Mouse (Mus musculus): ENCODE measurements around the gene Atp2b4. TPM values are rescaled to one million over a fixed set of nuclear protein-coding genes. Genes with fewer than 3 reads are reported as not detected.

Atp2b4 gene
- polyA plus RNA-seq, 1 experiment from 2014 or later, result 13.4 TPM

GRCm38 (mm10) chr1:133718786-133719185 lies 82.1 kb downstream of the Atp2b4 start:
- ATAC-seq, result no peak
- H3K27ac ChIP-seq (ENCODE audit: low read length), result no peak overlapping the region
- no peak overlapping the region for H3K4me2 ChIP-seq (ENCODE audit: low read length)
- H3K36me3 ChIP-seq (ENCODE audit: control insufficient read depth, insufficient read depth, low read length), result peaks cover 7% of the 10 kb centered on the region; the same call in 1 of the 2 replicates
- H3K4me3 ChIP-seq (ENCODE audit: low read depth, low read length), result no peak overlapping the region
- H3K9ac ChIP-seq (ENCODE audit: low read depth, low read length), result no peak overlapping the region
- 88% methylated on average over 8 of the region's 8 CpGs for WGBS
- no peaks in the 10 kb centered on the region for H3K4me1 ChIP-seq (ENCODE audit: control insufficient read depth, insufficient read depth, low read length)
- H3K27me3 ChIP-seq (ENCODE audit: control insufficient read depth, insufficient read depth, low read depth, low read length), result no peaks in the 10 kb centered on the region; the same call in 1 of the 2 replicates
- no peaks in the 10 kb centered on the region for H3K9me3 ChIP-seq (replicated peaks; ENCODE audit: control insufficient read depth, low read length, poor library complexity, severe bottlenecking)

DNA sequence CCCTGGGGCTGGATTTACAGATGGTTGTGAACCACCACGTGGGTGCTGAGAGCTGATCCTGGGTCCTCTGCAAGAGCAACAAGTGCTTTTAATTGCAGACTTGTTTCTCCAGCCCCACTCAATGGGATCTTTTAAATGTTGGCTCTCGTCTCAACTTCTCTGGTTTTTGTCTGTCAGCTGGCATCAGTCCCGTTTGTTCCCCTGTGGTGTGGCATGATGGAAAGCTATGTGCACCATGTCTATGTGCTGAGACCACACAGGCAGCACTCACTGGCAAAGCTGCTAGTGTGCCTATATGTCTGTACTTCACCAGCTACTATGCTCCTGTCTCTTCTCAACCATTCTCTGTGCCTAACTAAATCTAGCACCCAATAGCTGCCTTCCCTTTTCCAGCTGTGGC lies 82.5 kb downstream of the Atp2b4 start:
- H3K9ac ChIP-seq (ENCODE audit: low read depth, low read length), result no peak overlapping the region
- no peak overlapping the region for H3K4me3 ChIP-seq (ENCODE audit: low read depth, low read length)
- no peak for ATAC-seq
- WGBS, result 82% methylated on average over 3 of the region's 3 CpGs
- no peaks in the 10 kb centered on the region; the same call in 1 of the 2 replicates for H3K27me3 ChIP-seq (ENCODE audit: control insufficient read depth, insufficient read depth, low read depth, low read length)
- no peak overlapping the region for H3K27ac ChIP-seq (ENCODE audit: low read length)
- H3K36me3 ChIP-seq (ENCODE audit: control insufficient read depth, insufficient read depth, low read length), result peaks cover 7% of the 10 kb centered on the region; the same call in 1 of the 2 replicates
- H3K4me1 ChIP-seq (ENCODE audit: control insufficient read depth, insufficient read depth, low read length), result no peaks in the 10 kb centered on the region
- H3K9me3 ChIP-seq (replicated peaks; ENCODE audit: control insufficient read depth, low read length, poor library complexity, severe bottlenecking), result no peaks in the 10 kb centered on the region
- H3K4me2 ChIP-seq (ENCODE audit: low read length), result no peak overlapping the region

GRCm38 (mm10) chr1:133716464-133716863 lies 84.4 kb downstream of the Atp2b4 start:
- Histone ChIP-seq H3K36me3 (ENCODE audit: control insufficient read depth, insufficient read depth, low read length) (peaks cover 7% of the 10 kb centered on the region; the same call in 1 of the 2 replicates), H3K27ac (ENCODE audit: low read length) (no peak overlapping the region), H3K4me3 (ENCODE audit: low read depth, low read length) (no peak overlapping the region), H3K9me3 (replicated peaks; ENCODE audit: control insufficient read depth, low read length, poor library complexity, severe bottlenecking) (no peaks in the 10 kb centered on the region), H3K9ac (ENCODE audit: low read depth, low read length) (no peak overlapping the region), H3K4me2 (ENCODE audit: low read length) (no peak overlapping the region), H3K4me1 (ENCODE audit: control insufficient read depth, insufficient read depth, low read length) (no peaks in the 10 kb centered on the region), H3K27me3 (ENCODE audit: control insufficient read depth, insufficient read depth, low read depth, low read length) (no peaks in the 10 kb centered on the region; the same call in 1 of the 2 replicates)
- 31% methylated on average over 7 of the region's 7 CpGs for WGBS
- ATAC-seq, result no peak

DNA sequence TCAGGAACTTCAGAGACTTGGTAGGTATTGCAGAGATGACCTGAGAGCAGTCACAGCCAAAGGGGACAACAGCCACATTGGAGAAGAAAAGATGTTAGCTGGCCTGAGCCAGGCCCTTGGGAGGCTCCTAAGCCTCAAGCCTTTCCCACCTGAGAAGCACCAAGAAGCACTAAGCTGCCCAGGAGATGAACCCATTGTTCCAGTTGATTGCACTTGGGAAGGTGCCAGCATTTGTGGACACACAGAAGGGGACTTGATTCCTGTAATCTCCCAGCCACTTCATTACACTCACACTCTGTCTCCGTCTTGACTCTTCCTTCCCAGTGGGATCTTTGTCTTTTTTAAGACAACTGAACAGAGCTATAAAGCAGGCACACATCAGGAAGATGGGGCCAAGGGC lies 85.7 kb downstream of the Atp2b4 start:
- no peak for ATAC-seq
- Histone ChIP-seq H3K4me1 (ENCODE audit: control insufficient read depth, insufficient read depth, low read length) (no peaks in the 10 kb centered on the region), H3K27me3 (ENCODE audit: control insufficient read depth, insufficient read depth, low read depth, low read length) (no peaks in the 10 kb centered on the region; the same call in 1 of the 2 replicates), H3K4me2 (ENCODE audit: low read length) (no peak overlapping the region), H3K4me3 (ENCODE audit: low read depth, low read length) (no peak overlapping the region), H3K27ac (ENCODE audit: low read length) (no peak overlapping the region), H3K9me3 (replicated peaks; ENCODE audit: control insufficient read depth, low read length, poor library complexity, severe bottlenecking) (no peaks in the 10 kb centered on the region), H3K9ac (ENCODE audit: low read depth, low read length) (no peak overlapping the region), H3K36me3 (ENCODE audit: control insufficient read depth, insufficient read depth, low read length) (peaks cover 7% of the 10 kb centered on the region; the same call in 1 of the 2 replicates)
- WGBS, result 32% methylated on average over 1 of the region's 1 CpGs

- H3K4me2 ChIP-seq (ENCODE audit: low read length), result no peak overlapping the region
- no peak overlapping the region for H3K27ac ChIP-seq (ENCODE audit: low read length)
- peaks cover 7% of the 10 kb centered on the region; the same call in 1 of the 2 replicates for H3K36me3 ChIP-seq (ENCODE audit: control insufficient read depth, insufficient read depth, low read length)
- no peak for ATAC-seq
- 43% methylated on average over 2 of the region's 2 CpGs for WGBS
- H3K9ac ChIP-seq (ENCODE audit: low read depth, low read length), result no peak overlapping the region
- H3K4me1 ChIP-seq (ENCODE audit: control insufficient read depth, insufficient read depth, low read length), result no peaks in the 10 kb centered on the region
- no peaks in the 10 kb centered on the region for H3K9me3 ChIP-seq (replicated peaks; ENCODE audit: control insufficient read depth, low read length, poor library complexity, severe bottlenecking)
- H3K4me3 ChIP-seq (ENCODE audit: low read depth, low read length), result no peak overlapping the region
- no peaks in the 10 kb centered on the region; the same call in 1 of the 2 replicates for H3K27me3 ChIP-seq (ENCODE audit: control insufficient read depth, insufficient read depth, low read depth, low read length)
These were observed 87.9 kb downstream of the Atp2b4 start for GRCm38 (mm10) chr1:133713009-133713370.

GRCm38 (mm10) chr1:133712288-133713008 lies 88.4 kb downstream of the Atp2b4 start:
- Histone ChIP-seq H3K9me3 (replicated peaks; ENCODE audit: control insufficient read depth, low read length, poor library complexity, severe bottlenecking) (no peaks in the 10 kb centered on the region), H3K9ac (ENCODE audit: low read depth, low read length) (no peak overlapping the region), H3K27me3 (ENCODE audit: control insufficient read depth, insufficient read depth, low read depth, low read length) (no peaks in the 10 kb centered on the region; the same call in 1 of the 2 replicates), H3K4me1 (ENCODE audit: control insufficient read depth, insufficient read depth, low read length) (no peaks in the 10 kb centered on the region), H3K36me3 (ENCODE audit: control insufficient read depth, insufficient read depth, low read length) (peaks cover 7% of the 10 kb centered on the region; the same call in 1 of the 2 replicates), H3K27ac (ENCODE audit: low read length) (no peak overlapping the region), H3K4me2 (ENCODE audit: low read length) (no peak overlapping the region), H3K4me3 (ENCODE audit: low read depth, low read length) (no peak overlapping the region)
- no peak for ATAC-seq
- 60% methylated on average over 12 of the region's 12 CpGs for WGBS

DNA sequence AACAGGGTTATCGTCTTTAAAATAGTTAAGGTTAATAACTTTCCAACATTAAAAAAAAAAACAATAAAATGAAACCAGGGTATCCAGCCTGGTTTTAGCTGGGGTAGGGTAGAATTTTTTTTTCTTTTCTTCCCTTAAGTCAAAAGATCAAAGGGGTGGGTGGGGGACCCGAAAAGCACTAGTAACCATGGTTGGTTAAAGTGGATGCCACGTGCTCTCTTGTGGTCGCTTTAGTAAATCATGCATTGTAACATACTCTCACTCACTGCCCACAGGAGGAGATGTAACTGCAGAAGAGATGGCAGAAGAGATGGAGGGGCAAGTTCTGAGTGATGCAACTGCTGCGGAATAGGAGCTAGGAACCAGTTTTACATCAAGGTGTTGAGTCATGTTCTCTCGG lies 89.5 kb downstream of the Atp2b4 start:
- Histone ChIP-seq H3K36me3 (ENCODE audit: control insufficient read depth, insufficient read depth, low read length) (peaks cover 7% of the 10 kb centered on the region; the same call in 1 of the 2 replicates), H3K27me3 (ENCODE audit: control insufficient read depth, insufficient read depth, low read depth, low read length) (no peaks in the 10 kb centered on the region; the same call in 1 of the 2 replicates), H3K4me2 (ENCODE audit: low read length) (no peak overlapping the region), H3K27ac (ENCODE audit: low read length) (no peak overlapping the region), H3K4me3 (ENCODE audit: low read depth, low read length) (no peak overlapping the region), H3K4me1 (ENCODE audit: control insufficient read depth, insufficient read depth, low read length) (no peaks in the 10 kb centered on the region), H3K9me3 (replicated peaks; ENCODE audit: control insufficient read depth, low read length, poor library complexity, severe bottlenecking) (no peaks in the 10 kb centered on the region), H3K9ac (ENCODE audit: low read depth, low read length) (no peak overlapping the region)
- WGBS, result 44% methylated on average over 6 of the region's 6 CpGs
- ATAC-seq, result no peak

- no peaks in the 10 kb centered on the region for H3K9me3 ChIP-seq (replicated peaks; ENCODE audit: control insufficient read depth, low read length, poor library complexity, severe bottlenecking)
- H3K27ac ChIP-seq (ENCODE audit: low read length), result no peak overlapping the region
- H3K4me3 ChIP-seq (ENCODE audit: low read depth, low read length), result no peak overlapping the region
- no peaks in the 10 kb centered on the region for H3K4me1 ChIP-seq (ENCODE audit: control insufficient read depth, insufficient read depth, low read length)
- H3K4me2 ChIP-seq (ENCODE audit: low read length), result no peak overlapping the region
- H3K9ac ChIP-seq (ENCODE audit: low read depth, low read length), result no peak overlapping the region
- H3K27me3 ChIP-seq (ENCODE audit: control insufficient read depth, insufficient read depth, low read depth, low read length), result no peaks in the 10 kb centered on the region; the same call in 1 of the 2 replicates
- no peak for ATAC-seq
- peaks cover 6% of the 10 kb centered on the region; the same call in 1 of the 2 replicates for H3K36me3 ChIP-seq (ENCODE audit: control insufficient read depth, insufficient read depth, low read length)
- WGBS, result 50% methylated on average over 6 of the region's 6 CpGs
These were observed 89.9 kb downstream of the Atp2b4 start for GRCm38 (mm10) chr1:133710895-133711294.

DNA sequence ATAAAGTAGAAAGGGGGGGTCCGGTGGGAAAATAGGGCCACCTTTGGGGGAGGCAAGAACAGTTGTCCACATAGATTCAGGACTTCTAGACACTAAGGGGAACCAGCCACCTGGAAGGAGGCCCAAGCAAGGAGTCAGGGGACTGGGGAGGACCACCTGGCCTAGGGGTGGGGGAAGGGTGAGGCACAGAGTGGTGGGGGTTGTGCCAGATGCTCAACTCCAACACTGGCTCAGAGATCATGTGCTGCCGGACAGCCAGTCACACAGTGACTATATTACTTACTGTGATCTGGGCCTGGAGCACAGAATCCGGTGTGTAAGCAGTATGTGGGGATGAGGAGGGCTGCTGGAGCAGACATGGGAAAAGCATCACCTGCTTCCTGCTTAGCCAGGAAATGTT lies 91.5 kb downstream of the Atp2b4 start:
- Histone ChIP-seq H3K27me3 (ENCODE audit: control insufficient read depth, insufficient read depth, low read depth, low read length) (no peaks in the 10 kb centered on the region), H3K9me3 (replicated peaks; ENCODE audit: control insufficient read depth, low read length, poor library complexity, severe bottlenecking) (no peaks in the 10 kb centered on the region), H3K27ac (ENCODE audit: low read length) (no peak overlapping the region), H3K4me2 (ENCODE audit: low read length) (no peak overlapping the region), H3K4me1 (ENCODE audit: control insufficient read depth, insufficient read depth, low read length) (no peaks in the 10 kb centered on the region), H3K36me3 (ENCODE audit: control insufficient read depth, insufficient read depth, low read length) (no peaks in the 10 kb centered on the region; the same call in 1 of the 2 replicates), H3K4me3 (ENCODE audit: low read depth, low read length) (no peak overlapping the region), H3K9ac (ENCODE audit: low read depth, low read length) (no peak overlapping the region)
- ATAC-seq, result no peak
- WGBS, result 84% methylated on average over 3 of the region's 3 CpGs

Data from midbrain, embryonic 16.5 days (tissue).